Mouse (Mus musculus) lung, adult 10 weeks (tissue): Measurements from ENCODE around the gene Nbas. TPM values are rescaled to one million over a fixed set of nuclear protein-coding genes. Genes with fewer than 3 reads are reported as not detected.

ENCODE experiments used
- polyA plus RNA-seq: library from polyadenylated mRNA; stranded (reverse); fragments of 350-450 nt; fragmentation: Illumina TruSeq; extraction: RNeasy Lipid Tissue Mini Kit (QIAGEN cat#74804); gene quantifications from one replicate; pipeline ENCODE4 v1.2.3, GENCODE M21; 2014; ENCODE audit warnings: low read depth, low replicate concordance; ENCODE audit not compliant: insufficient read depth

Gene Nbas
- 10.7 TPM for polyA plus RNA-seq

DNA sequence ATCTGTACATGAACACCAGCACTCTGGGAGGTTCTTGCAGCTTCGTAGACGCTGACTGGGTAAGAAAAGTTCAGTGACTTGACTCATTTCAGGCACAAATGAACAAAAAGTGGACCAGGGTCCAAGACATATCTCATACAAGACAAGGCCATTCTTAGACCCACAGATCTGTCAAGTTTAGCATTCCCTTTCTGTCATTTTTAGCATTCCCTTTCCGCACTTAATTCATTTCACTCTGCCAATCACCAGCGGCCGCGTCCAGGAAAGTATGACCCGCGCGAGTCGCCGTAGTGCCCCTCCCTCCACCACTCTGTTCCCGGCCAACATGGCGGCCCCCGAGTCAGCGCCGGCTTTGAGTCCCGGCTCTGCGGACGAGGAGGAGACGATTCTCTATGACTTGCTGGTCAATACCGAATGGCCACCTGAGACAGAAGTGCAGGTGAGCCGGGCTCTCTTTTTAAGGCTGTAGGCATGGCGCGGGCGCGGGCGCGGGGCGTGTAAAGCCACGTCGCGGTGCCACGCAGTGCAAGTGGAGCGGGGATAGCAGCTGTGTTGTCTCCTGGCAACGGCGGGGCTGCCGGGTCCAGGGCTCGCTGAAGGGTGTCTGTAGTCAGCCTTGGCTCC lies at the start of gene Nbas:
Nbas (plus strand) TSS at position 308 of the 624 bp plus-strand sequence.

DNA sequence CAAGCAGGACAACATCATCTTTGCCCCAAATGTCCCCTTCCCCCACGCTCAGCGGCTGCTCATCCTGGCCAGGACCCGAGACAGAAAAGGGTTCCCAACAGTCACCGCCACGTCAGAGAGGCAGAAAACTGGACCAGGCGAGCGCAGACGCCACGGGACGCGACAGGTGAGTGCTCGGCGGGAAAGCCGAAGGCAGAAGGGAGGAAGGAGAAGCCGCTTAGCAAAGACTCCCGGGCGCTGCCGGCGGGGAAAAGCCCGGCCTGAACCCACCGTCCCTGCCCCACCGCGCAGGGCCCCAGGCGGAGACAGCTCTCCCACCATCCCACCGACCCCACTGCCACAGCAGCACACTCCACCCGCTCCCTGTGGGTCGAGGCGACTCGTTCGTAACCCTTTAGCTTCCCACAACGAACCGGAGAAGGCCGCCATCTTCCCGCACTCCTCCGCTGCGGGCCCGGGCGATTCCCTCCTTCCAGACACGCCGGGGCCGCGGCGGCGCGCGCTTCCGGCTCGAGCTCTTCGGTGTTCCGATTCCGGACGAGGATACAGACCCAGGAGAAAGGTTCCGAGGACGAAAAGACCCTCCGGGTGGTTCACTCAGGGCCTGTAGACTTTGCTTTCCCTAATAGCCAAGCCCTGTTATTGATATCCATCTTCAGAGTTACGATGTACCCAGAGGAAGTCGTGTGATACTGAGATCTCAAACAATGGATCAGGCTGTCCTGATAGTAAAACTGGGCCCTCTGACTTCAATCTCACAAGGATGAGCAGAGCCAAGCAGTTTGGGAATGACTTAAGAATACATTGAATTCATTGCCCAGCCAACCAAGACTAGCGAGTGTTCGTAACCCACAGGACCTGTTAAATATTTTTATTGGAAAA lies 20.0 kb upstream of the Nbas start, which contains the start of gene Ddx1:
Ddx1 (minus strand) TSS at position 523 of the 882 bp plus-strand sequence.

Other genes starting within 250 kb of the Nbas start
- gene Ddx1, start 19.9 kb upstream of the Nbas start, polyA plus RNA-seq = 22.5 TPM